ENCODE assay signal across 22 mouse cellular contexts in genomic region chr9:117309809-117310208, GRCm38 (mm10).
DNase-seq lines count a peak whose midpoint lies in the region; ATAC-seq and TF ChIP-seq lines count a peak whose summit lies in the region.
"Had no signal": no experiment of that assay in that cellular context is flagged by ENCODE, and none has a peak within 500 bp of the region (broad histone marks: within the 10 kb centered on the region; RNA-seq: fewer than 3 reads in every experiment).

No protein-coding gene starts in this region.

- peaks cover 6% of the 10 kb centered on the region; the same call in 1 of the 2 replicates for H3K9me3 ChIP-seq in hindbrain, postnatal 0 days (ENCODE audit: low read length)
- peaks cover 8% of the 10 kb centered on the region; the same call in 1 of the 2 replicates for H3K9me3 ChIP-seq in hindbrain, embryonic 10.5 days
- no peaks in the 10 kb centered on the region; the same call in 1 of the 2 replicates for H3K9me3 ChIP-seq in lung, embryonic 14.5 days (ENCODE audit: low read depth, low read length)
- H3K9me3 ChIP-seq in ES-E14 (ENCODE audit: control insufficient read depth, insufficient read depth, low read depth, low read length) = no peaks in the 10 kb centered on the region
- H3K9me3 ChIP-seq: midbrain, embryonic 15.5 days had no signal

- H3K4me3 ChIP-seq in hindbrain, postnatal 0 days (ENCODE audit: low read length) = no peak overlapping the region
- H3K4me3 ChIP-seq in hindbrain, embryonic 10.5 days = no peak overlapping the region
- H3K4me3 ChIP-seq in lung, embryonic 14.5 days (ENCODE audit: low read depth, low read length) = no peak overlapping the region
- no peak overlapping the region for H3K4me3 ChIP-seq in ES-E14 (ENCODE audit: insufficient read depth in 1 of 2, low read depth in 1 of 2, low read length in 2 of 2, poor library complexity in 1 of 2, severe bottlenecking in 1 of 2)
- H3K4me3 ChIP-seq in cerebellum, adult 2 months (replicated peaks; ENCODE audit: insufficient read depth, low read depth, low read length) = no peak overlapping the region
- H3K4me3 ChIP-seq: limb, embryonic 12.5 days; liver, embryonic 15.5 days; midbrain, embryonic 15.5 days had no signal

- no peak for ATAC-seq in hindbrain, postnatal 0 days
- ATAC-seq in lung, embryonic 14.5 days (ENCODE audit: insufficient read depth) = no peak
- ATAC-seq: forebrain, embryonic 16.5 days; hindbrain, embryonic 16.5 days; midbrain, embryonic 15.5 days had no signal

- H3K27ac ChIP-seq in hindbrain, postnatal 0 days = no peak overlapping the region
- H3K27ac ChIP-seq in hindbrain, embryonic 10.5 days = no peak overlapping the region
- no peak overlapping the region for H3K27ac ChIP-seq in lung, embryonic 14.5 days (ENCODE audit: low read depth)
- H3K27ac ChIP-seq in ES-E14 (ENCODE audit: insufficient read depth, low read depth, low read length, poor library complexity, severe bottlenecking) = no peak overlapping the region
- no peak overlapping the region for H3K27ac ChIP-seq in cerebellum, adult 2 months (ENCODE audit: insufficient read depth, low read length)
- H3K27ac ChIP-seq: limb, embryonic 12.5 days; liver, embryonic 15.5 days; midbrain, embryonic 15.5 days had no signal

- H3K9ac ChIP-seq in hindbrain, postnatal 0 days (replicated peaks; ENCODE audit: low read length) = no peak overlapping the region
- no peak overlapping the region for H3K9ac ChIP-seq in lung, embryonic 14.5 days
- H3K9ac ChIP-seq in ES-E14 (ENCODE audit: insufficient read depth, low read depth, low read length, poor library complexity, severe bottlenecking) = no peak overlapping the region
- H3K9ac ChIP-seq: limb, embryonic 12.5 days; liver, embryonic 15.5 days; midbrain, embryonic 15.5 days had no signal

- H3K4me2 ChIP-seq in hindbrain, postnatal 0 days (ENCODE audit: low read depth, low read length) = no peak overlapping the region
- H3K4me2 ChIP-seq in lung, embryonic 14.5 days = no peak overlapping the region
- H3K4me2 ChIP-seq: limb, embryonic 12.5 days; liver, embryonic 15.5 days; midbrain, embryonic 15.5 days had no signal

- TF ChIP-seq POLR2A in cerebellum, adult 2 months (IDR thresholded peaks at IDR 0.05; ENCODE audit: borderline replicate concordance, insufficient read depth, low read length) = no peak

- H3K27me3 ChIP-seq in hindbrain, postnatal 0 days (ENCODE audit: insufficient read depth, low read length) = no peaks in the 10 kb centered on the region
- H3K27me3 ChIP-seq in hindbrain, embryonic 10.5 days (ENCODE audit: insufficient read depth, poor library complexity, severe bottlenecking) = no peaks in the 10 kb centered on the region
- no peaks in the 10 kb centered on the region for H3K27me3 ChIP-seq in lung, embryonic 14.5 days (ENCODE audit: insufficient read depth, low read length)
- H3K27me3 ChIP-seq in cerebellum, adult 2 months (ENCODE audit: control insufficient read depth, insufficient read depth, low read length) = no peaks in the 10 kb centered on the region
- H3K27me3 ChIP-seq: limb, embryonic 12.5 days; liver, embryonic 15.5 days; midbrain, embryonic 15.5 days had no signal

- no peaks in the 10 kb centered on the region for H3K4me1 ChIP-seq in hindbrain, postnatal 0 days (ENCODE audit: insufficient read depth, low read length)
- H3K4me1 ChIP-seq in hindbrain, embryonic 10.5 days (replicated peaks) = no peaks in the 10 kb centered on the region
- no peaks in the 10 kb centered on the region for H3K4me1 ChIP-seq in lung, embryonic 14.5 days (ENCODE audit: insufficient read depth)
- no peaks in the 10 kb centered on the region for H3K4me1 ChIP-seq in ES-E14 (ENCODE audit: control insufficient read depth in 2 of 2, insufficient read depth in 2 of 2, low read length in 2 of 2, poor library complexity in 1 of 2)
- H3K4me1 ChIP-seq in cerebellum, adult 2 months (ENCODE audit: control insufficient read depth, insufficient read depth, low read length) = no peaks in the 10 kb centered on the region
- H3K4me1 ChIP-seq: limb, embryonic 12.5 days; liver, embryonic 15.5 days; midbrain, embryonic 15.5 days had no signal

- no peaks in the 10 kb centered on the region for H3K36me3 ChIP-seq in hindbrain, postnatal 0 days (ENCODE audit: insufficient read depth, low read length)
- H3K36me3 ChIP-seq in hindbrain, embryonic 10.5 days = no peaks in the 10 kb centered on the region
- H3K36me3 ChIP-seq in lung, embryonic 14.5 days (ENCODE audit: insufficient read depth) = no peaks in the 10 kb centered on the region
- no peaks in the 10 kb centered on the region for H3K36me3 ChIP-seq in ES-E14 (ENCODE audit: control insufficient read depth, insufficient read depth, low read length, poor library complexity, severe bottlenecking)
- H3K36me3 ChIP-seq: G1E; limb, embryonic 12.5 days; liver, embryonic 15.5 days; midbrain, embryonic 15.5 days had no signal

- TF ChIP-seq CTCF in hindbrain, postnatal 0 days (IDR thresholded peaks at IDR 0.05; ENCODE audit: low read depth) = peak; percentile 41
- TF ChIP-seq CTCF in lung, embryonic 14.5 days (IDR thresholded peaks at IDR 0.05; ENCODE audit: low read depth) = peak; percentile 34
- TF ChIP-seq CTCF in cerebellum, adult 2 months (IDR thresholded peaks at IDR 0.05; ENCODE audit: borderline replicate concordance, insufficient read depth, low read depth, low read length) = no peak

- no peak for DNase-seq in hindbrain, postnatal 0 days (ENCODE audit: low spot score)
- DNase-seq in hindbrain, embryonic 10.5 days (ENCODE audit: low spot score) = no peak
- no peak for DNase-seq in lung, embryonic 14.5 days
- DNase-seq in lung, postnatal 14 days = no peak
- no peak for DNase-seq in ES-E14 (ENCODE audit: low read depth, low spot score)
- peak; percentile 3 for DNase-seq in induced T-regulatory cell, adult 2 months (ENCODE audit: low read depth)
- DNase-seq in spleen, postnatal 14 days (ENCODE audit: low spot score in 2 of 2) = no peak
- DNase-seq in cerebellum, adult 2 months = no peak
- DNase-seq: adrenal gland, adult 8-10 months; cerebellum, postnatal 25 days; embryo, embryonic 11 days; heart, postnatal 4 days; kidney, adult 2 months; kidney, postnatal 14 days; right cerebral cortex, postnatal 14 days; thymus, postnatal 25 days had no signal

- in situ Hi-C loops in ES-E14 (cut with MboI; ENCODE audit: low sequenced_read_pairs in 2 of 2, unreplicated experiment in 2 of 2) = no loop called here

TF ChIP-seq in ES-E14, 5 proteins besides CTCF, POLR2A, EP300 and RAD21:
- TF ChIP-seq CHD2 (IDR thresholded peaks at IDR 0.05; ENCODE audit: low read depth, low read length) (no peak), ZC3H11A (IDR thresholded peaks at IDR 0.05; ENCODE audit: borderline replicate concordance, low read depth, low read length) (peak; percentile 63)
TF ChIP-seq in ES-E14: peak in this region for 1.
